Mouse (Mus musculus): Measurements from ENCODE around the gene Eif4a2. TPM values are rescaled to one million over a fixed set of nuclear protein-coding genes. Genes with fewer than 3 reads are reported as not detected.

Gene Eif4a2
- total and polyA plus RNA-seq, 2 experiments from 2014 or later: 291 to 647 TPM

- no peak overlapping the region for H3K9ac ChIP-seq (replicated peaks; ENCODE audit: low read length, poor library complexity, severe bottlenecking)
- H3K27me3 ChIP-seq (ENCODE audit: insufficient read depth, low read length): no peaks in the 10 kb centered on the region
- no peak overlapping the region for H3K27ac ChIP-seq (ENCODE audit: low read depth, low read length)
- no peaks in the 10 kb centered on the region for H3K36me3 ChIP-seq (ENCODE audit: insufficient read depth, low read length)
- H3K4me1 ChIP-seq (ENCODE audit: insufficient read depth, low read length): no peaks in the 10 kb centered on the region
- no peaks in the 10 kb centered on the region for H3K9me3 ChIP-seq (ENCODE audit: low read length)
- 86% methylated on average over 7 of the region's 7 CpGs for WGBS
- DNase-seq (ENCODE audit: low spot score): no peak
- no peak for TF ChIP-seq CTCF (IDR thresholded peaks at IDR 0.05)
- ATAC-seq (ENCODE audit: low FRiP score): no peak
- no peak overlapping the region for H3K4me3 ChIP-seq (ENCODE audit: low read depth, low read length)
- H3K4me2 ChIP-seq (ENCODE audit: low read depth, low read length, poor library complexity, severe bottlenecking): no peak overlapping the region
Measured at GRCm38 (mm10) chr16:23158292-23158691, 51.0 kb downstream of the Eif4a2 start.

- H3K4me2 ChIP-seq (ENCODE audit: low read depth, low read length, poor library complexity, severe bottlenecking): no peak overlapping the region
- no peaks in the 10 kb centered on the region for H3K9me3 ChIP-seq (ENCODE audit: low read length)
- no peak overlapping the region for H3K9ac ChIP-seq (replicated peaks; ENCODE audit: low read length, poor library complexity, severe bottlenecking)
- H3K4me1 ChIP-seq (ENCODE audit: insufficient read depth, low read length): no peaks in the 10 kb centered on the region
- ATAC-seq (ENCODE audit: low FRiP score) (no peak), DNase-seq (ENCODE audit: low spot score) (no peak)
- no peaks in the 10 kb centered on the region for H3K36me3 ChIP-seq (ENCODE audit: insufficient read depth, low read length)
- no peak overlapping the region for H3K4me3 ChIP-seq (ENCODE audit: low read depth, low read length)
- WGBS: 73% methylated on average over 2 of the region's 2 CpGs
- no peak overlapping the region for H3K27ac ChIP-seq (ENCODE audit: low read depth, low read length)
- no peak for TF ChIP-seq CTCF (IDR thresholded peaks at IDR 0.05)
- H3K27me3 ChIP-seq (ENCODE audit: insufficient read depth, low read length): no peaks in the 10 kb centered on the region
Measured at GRCm38 (mm10) chr16:23158957-23159356, 51.7 kb downstream of the Eif4a2 start.

- Histone ChIP-seq H3K36me3 (ENCODE audit: insufficient read depth, low read length) (no peaks in the 10 kb centered on the region), H3K9ac (replicated peaks; ENCODE audit: low read length, poor library complexity, severe bottlenecking) (no peak overlapping the region), H3K4me3 (ENCODE audit: low read depth, low read length) (no peak overlapping the region), H3K9me3 (ENCODE audit: low read length) (no peaks in the 10 kb centered on the region), H3K27me3 (ENCODE audit: insufficient read depth, low read length) (no peaks in the 10 kb centered on the region), H3K27ac (ENCODE audit: low read depth, low read length) (no peak overlapping the region), H3K4me2 (ENCODE audit: low read depth, low read length, poor library complexity, severe bottlenecking) (no peak overlapping the region), H3K4me1 (ENCODE audit: insufficient read depth, low read length) (no peaks in the 10 kb centered on the region)
- TF ChIP-seq CTCF (IDR thresholded peaks at IDR 0.05): no peak
- 63% methylated on average over 2 of the region's 2 CpGs for WGBS
- ATAC-seq (ENCODE audit: low FRiP score) (no peak), DNase-seq (ENCODE audit: low spot score) (no peak)
Measured at GRCm38 (mm10) chr16:23159749-23160148, 52.5 kb downstream of the Eif4a2 start.

- Histone ChIP-seq H3K4me3 (ENCODE audit: low read depth, low read length) (no peak overlapping the region), H3K4me2 (ENCODE audit: low read depth, low read length, poor library complexity, severe bottlenecking) (no peak overlapping the region), H3K9ac (replicated peaks; ENCODE audit: low read length, poor library complexity, severe bottlenecking) (no peak overlapping the region), H3K4me1 (ENCODE audit: insufficient read depth, low read length) (no peaks in the 10 kb centered on the region), H3K36me3 (ENCODE audit: insufficient read depth, low read length) (no peaks in the 10 kb centered on the region), H3K9me3 (ENCODE audit: low read length) (no peaks in the 10 kb centered on the region), H3K27me3 (ENCODE audit: insufficient read depth, low read length) (no peaks in the 10 kb centered on the region), H3K27ac (ENCODE audit: low read depth, low read length) (no peak overlapping the region)
- TF ChIP-seq CTCF (IDR thresholded peaks at IDR 0.05): no peak
- 86% methylated on average over 3 of the region's 3 CpGs for WGBS
- ATAC-seq (ENCODE audit: low FRiP score) (no peak), DNase-seq (ENCODE audit: low spot score) (no peak)
Measured at GRCm38 (mm10) chr16:23162116-23162515, 54.9 kb downstream of the Eif4a2 start.

Small RNA genes lying within 50 kb of the gene (microRNA-seq; reads per million reads assigned to microRNA genes)
- not detected for gene Gm49346 (ENCODE audit: borderline number of aligned reads)

Other genes with a start within 250 kb of the Eif4a2 start
- 16.2 and 19.1 TPM in 2 replicates for gene Tbccd1, start 249.8 kb upstream of the Eif4a2 start, total RNA-seq (2014; rRNA removed)
- 14.5 and 15.9 TPM in 2 replicates for gene Tbccd1, start 249.8 kb upstream of the Eif4a2 start, polyA plus RNA-seq (2015; fragmentation: Nextera tagmentation; extraction: Ambion mirVana)
- gene Dnajb11, start 249.6 kb upstream of the Eif4a2 start, total RNA-seq (2014; rRNA removed): 58.7 and 63.0 TPM in 2 replicates
- 88.4 and 89.9 TPM in 2 replicates for gene Dnajb11, start 249.6 kb upstream of the Eif4a2 start, polyA plus RNA-seq (2015; fragmentation: Nextera tagmentation; extraction: Ambion mirVana)
- 0.14 TPM in 1 of 2 replicates, not detected in the other for gene Ahsg, start 216.2 kb upstream of the Eif4a2 start, total RNA-seq (2014; rRNA removed)
- 0.36 TPM in 1 of 2 replicates, not detected in the other for gene Ahsg, start 216.2 kb upstream of the Eif4a2 start, polyA plus RNA-seq (2015; fragmentation: Nextera tagmentation; extraction: Ambion mirVana)
- gene Fetub, start 189.1 kb upstream of the Eif4a2 start, total RNA-seq (2014; rRNA removed): not detected in 2 replicates
- 0.33 TPM in 1 of 2 replicates, not detected in the other for gene Fetub, start 189.1 kb upstream of the Eif4a2 start, polyA plus RNA-seq (2015; fragmentation: Nextera tagmentation; extraction: Ambion mirVana)
- gene Hrg, start 156.4 kb upstream of the Eif4a2 start, total RNA-seq (2014; rRNA removed): not detected in 2 replicates
- gene Hrg, start 156.4 kb upstream of the Eif4a2 start, polyA plus RNA-seq (2015; fragmentation: Nextera tagmentation; extraction: Ambion mirVana): not detected in 2 replicates
- not detected in 2 replicates for gene Kng2, start 78.0 kb upstream of the Eif4a2 start, total RNA-seq (2014; rRNA removed)
- not detected in 2 replicates for gene Kng2, start 78.0 kb upstream of the Eif4a2 start, polyA plus RNA-seq (2015; fragmentation: Nextera tagmentation; extraction: Ambion mirVana)
- gene Kng1, start 49.6 kb upstream of the Eif4a2 start, total RNA-seq (2014; rRNA removed): not detected in 2 replicates
- not detected in 2 replicates for gene Kng1, start 49.6 kb upstream of the Eif4a2 start, polyA plus RNA-seq (2015; fragmentation: Nextera tagmentation; extraction: Ambion mirVana)
- 8.6 and 10.0 TPM in 2 replicates for gene Rfc4, start 20.3 kb downstream of the Eif4a2 start, total RNA-seq (2014; rRNA removed)
- 20.4 and 22.6 TPM in 2 replicates for gene Rfc4, start 20.3 kb downstream of the Eif4a2 start, polyA plus RNA-seq (2015; fragmentation: Nextera tagmentation; extraction: Ambion mirVana)
- gene Adipoq, start 39.1 kb downstream of the Eif4a2 start, total RNA-seq (2014; rRNA removed): not detected in 2 replicates
- gene Adipoq, start 39.1 kb downstream of the Eif4a2 start, polyA plus RNA-seq (2015; fragmentation: Nextera tagmentation; extraction: Ambion mirVana): not detected in 2 replicates
- 17.7 and 20.6 TPM in 2 replicates for gene St6gal1, start 117.3 kb downstream of the Eif4a2 start, total RNA-seq (2014; rRNA removed)
- 8.5 and 12.0 TPM in 2 replicates for gene St6gal1, start 117.3 kb downstream of the Eif4a2 start, polyA plus RNA-seq (2015; fragmentation: Nextera tagmentation; extraction: Ambion mirVana)